Mouse (Mus musculus) heart, postnatal 36 days (tissue): ENCODE measurements at regions not wholly inside any gene's neighbourhood (a gene's known extent, or its start where the extent isn't known, plus 50 kb on each side); places are given as distances from the start of the nearest gene placed in this dataset.
A peak's percentile ranks its signal among the peaks of the same experiment; 100 is the strongest.

Experiments
- DNase-seq, 2 experiments: peaks; one replicate each; pipeline ENCODE4 v3.0.0; 2021 to 2022
- intact Hi-C: fragments of 180-260 bp; cut with DNase I; formaldehyde crosslinking; loops from one replicate; pipeline ENCODE4 v1.15.1; 2025

DNA sequence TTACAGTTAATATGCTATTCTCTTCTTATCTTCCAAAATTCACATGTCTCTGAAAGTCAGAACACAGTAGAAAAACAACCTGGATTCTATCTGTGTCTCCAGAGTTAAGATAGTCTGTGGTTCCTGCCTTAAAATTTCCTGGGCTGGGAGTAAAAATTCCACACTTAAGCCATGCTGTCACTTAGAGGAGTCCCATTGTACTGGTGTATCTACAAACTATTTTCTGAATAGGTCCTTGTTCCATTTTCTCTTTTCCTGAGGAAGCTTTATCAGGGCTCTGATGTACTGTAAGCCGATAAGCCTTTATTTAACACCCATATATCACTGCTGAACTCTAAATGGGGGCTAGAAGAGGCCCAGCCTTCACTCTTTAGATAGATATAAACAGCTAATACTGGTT lies 1171.1 kb downstream of the Efnb2 start:
- intact Hi-C loops = no loop called here
- no peak for DNase-seq

DNA sequence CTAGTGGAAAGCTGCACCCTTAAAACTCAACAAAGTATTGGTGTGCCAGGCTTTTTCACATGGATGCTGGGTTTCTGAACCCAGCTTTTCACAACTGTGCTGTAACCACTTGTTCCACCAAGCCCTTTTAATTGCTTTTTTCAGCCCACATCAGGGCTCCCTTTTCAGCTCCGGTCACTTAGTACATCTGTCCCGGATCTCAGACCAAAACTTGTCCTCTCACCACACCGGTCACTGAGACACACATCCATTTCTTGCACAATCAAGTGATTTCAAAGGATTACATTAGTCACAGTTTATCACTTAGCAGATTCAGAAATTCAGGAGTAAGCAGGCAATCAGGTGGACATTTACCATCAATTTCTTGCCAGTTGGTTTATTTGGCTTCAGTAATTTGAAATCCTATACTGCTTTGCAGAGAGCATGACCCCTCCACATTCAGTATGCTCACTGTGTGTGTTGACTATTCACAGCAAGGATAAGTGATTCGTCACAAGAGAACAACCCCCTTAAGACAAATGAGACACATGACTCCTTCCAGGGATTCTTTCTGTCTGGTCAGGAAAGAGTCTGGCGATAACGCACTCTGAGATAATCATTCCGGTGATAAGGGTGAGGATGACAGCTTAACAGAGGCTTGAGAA lies 1188.8 kb downstream of the Efnb2 start:
- no peak for DNase-seq
- intact Hi-C loops = no loop called here

DNA sequence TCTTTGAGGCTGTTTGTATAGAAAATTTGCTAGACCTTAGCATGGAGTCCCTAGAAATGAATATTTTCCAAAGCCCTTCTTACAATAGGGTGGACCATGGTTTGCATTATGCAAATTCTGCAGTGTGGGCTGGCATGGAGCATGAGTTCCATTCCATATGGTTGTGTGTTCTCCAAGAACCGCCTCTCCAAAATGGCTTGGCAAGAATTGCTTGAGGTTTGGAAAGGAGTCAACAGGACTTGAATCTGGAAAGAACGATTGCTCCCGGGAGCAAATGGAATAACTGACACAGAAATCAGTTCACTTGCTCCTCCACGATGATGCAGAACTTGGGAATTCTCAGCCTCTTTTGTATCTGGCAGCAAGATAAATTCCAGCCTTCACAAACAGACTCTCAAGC lies 1191.8 kb downstream of the Efnb2 start:
- DNase-seq = no peak
- intact Hi-C loops = no loop called here

DNA sequence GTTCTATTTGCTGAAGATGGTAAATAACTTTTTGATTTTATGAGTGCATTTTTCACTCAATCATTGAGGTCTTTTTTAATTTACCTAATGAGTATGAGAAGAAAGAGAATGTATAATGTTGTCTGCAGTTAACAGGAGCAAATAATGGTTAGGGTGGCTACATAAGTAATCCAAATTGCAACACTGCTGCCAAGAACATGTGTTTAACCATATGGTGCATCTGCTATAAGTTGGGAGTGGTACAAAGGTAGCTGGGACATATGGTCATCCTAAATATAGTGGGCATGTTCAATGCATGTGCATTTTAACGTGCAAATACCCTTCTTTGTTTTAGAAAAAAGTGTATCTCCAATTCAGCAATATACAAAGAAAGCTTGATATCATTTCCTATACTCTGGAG lies 1198.2 kb downstream of the Efnb2 start:
- DNase-seq = no peak
- intact Hi-C loops = no loop called here

DNA sequence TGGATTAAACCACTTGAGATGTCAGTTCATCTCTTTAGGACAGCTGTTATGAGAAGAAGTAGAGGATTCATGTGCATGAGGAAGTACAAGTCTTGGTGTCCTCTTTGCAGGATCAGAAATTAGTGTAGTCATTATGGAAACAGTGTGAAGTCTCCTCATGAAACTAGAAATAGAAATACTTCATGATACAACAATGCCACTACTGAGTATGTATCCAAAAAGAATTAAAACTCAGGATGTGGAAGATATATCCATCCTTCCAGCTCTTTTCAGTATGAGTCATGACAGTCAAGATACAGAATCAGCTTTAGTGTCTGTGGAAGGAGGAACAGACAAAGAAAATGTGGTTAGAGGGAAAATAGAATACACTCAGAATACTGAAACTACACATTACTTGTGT lies 1211.7 kb downstream of the Efnb2 start:
- intact Hi-C loops = no loop called here
- DNase-seq = no peak

DNA sequence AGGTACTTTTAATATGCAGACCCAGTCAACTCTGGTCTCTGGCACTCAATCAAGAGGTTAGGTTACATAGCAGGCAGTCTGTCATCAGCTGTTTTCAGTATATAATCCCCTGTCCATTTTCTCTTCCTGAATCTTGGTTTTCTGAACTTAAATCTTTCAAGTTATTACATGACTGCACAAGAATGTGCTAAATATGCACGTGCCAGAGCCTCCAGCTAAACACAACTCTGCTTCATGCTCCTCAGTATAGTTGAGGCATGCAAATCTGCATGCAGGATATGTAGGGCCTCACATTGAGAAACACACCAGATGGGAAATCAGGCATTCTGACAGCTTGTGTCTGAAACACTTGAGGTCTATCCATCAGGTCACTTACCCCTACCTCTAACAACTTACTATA lies 1214.0 kb downstream of the Efnb2 start:
- intact Hi-C loops = no loop called here
- DNase-seq = no peak

DNA sequence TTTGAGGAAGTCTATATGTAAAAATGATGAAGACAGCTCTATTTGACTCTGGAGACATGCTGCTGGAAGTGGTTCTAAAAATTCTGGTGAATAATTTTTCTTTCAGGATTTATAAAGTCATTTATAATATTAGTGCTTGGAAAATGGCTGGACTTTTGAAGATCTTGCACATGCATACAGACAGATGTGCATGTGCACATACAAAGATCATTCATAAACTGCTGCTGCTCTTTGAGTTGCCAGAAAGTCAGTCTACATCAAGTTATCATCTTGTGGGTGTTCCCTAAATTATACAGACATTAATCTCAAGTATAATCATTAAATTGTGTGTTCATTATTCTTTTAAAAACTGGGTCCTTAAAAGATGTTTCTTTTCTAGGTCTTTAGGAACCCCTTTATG lies 1220.2 kb downstream of the Efnb2 start:
- intact Hi-C loops = no loop called here
- DNase-seq = no peak

DNA sequence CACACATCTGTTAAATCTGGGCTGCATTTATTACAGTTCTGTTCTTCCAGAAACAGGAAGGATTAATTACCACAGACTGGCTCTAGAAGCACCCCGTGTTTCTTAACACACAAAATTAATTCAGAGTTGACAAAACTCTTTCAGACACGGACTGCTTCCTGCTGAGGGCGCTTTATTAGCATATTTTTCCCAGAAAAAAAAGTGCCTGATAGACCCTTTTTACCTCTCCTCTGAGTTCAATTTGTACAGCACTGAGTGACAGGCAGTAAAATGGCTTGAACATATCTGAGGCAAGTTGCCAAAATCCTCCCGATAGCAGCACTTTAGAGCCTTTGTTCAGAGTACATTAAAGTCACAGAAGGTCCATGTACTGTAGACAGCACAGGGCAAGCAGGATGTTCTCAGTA lies 1220.8 kb downstream of the Efnb2 start:
- intact Hi-C loops = no loop called here
- DNase-seq = peak in 1 of 2 experiments; percentile 2

DNA sequence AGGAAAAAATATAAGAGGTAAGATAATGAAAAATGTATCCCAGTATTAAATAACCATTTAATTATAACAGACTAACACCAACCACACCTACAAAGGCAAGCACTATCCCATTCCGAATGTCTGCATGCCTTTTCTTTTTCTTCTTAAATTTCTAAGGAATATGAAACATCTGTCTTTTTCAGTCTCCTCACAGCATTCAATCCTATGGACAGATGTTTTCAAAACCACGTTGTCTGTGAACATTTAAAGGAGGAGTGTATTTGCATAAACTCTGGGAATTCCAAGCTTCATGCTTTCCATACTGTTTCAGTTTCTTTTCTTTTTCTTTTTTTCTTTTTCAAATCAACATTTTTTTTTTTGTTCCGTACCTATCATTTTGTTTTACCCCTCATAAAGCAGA lies 1221.2 kb downstream of the Efnb2 start:
- intact Hi-C loops = no loop called here

DNA sequence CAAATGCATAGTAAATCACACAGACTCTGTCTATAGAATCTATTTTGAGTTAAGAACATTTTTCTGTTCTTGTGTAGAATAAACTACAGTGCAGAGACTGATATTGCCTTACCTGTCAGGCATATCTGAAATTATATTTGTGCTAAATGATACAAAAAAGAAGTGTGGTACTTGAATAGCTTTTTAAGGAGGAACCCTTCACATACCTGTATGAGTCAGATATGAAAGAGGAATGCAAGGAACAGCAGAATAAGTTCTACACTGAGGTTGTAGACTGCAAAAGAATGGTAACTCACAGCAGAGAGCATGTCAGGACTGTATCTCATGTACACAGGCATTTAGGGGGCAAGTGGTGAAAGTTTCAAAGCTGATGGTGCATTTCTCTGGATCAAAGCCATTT lies 1230.6 kb downstream of the Efnb2 start:
- intact Hi-C loops = no loop called here
- no peak for DNase-seq

More for the DNA sequence above, 1221.2 kb downstream of the Efnb2 start:
- no peak for DNase-seq

DNA sequence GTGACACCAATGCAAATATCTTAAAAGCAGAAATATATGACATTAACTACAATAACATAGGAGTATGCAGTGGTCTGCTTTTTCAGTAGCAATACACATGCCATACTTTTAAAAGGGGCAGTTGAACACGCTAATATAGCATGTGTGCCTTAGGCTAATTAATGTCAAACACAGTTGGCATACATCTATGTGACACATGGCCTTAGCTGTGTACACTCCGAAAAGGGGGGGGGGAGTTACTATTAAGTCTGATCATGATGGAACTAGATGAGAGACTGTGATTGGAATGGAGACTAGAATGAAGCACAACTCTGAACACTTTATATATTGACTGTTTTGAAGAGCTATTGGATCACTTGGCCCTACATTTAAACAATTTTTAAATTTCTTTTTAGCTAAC lies 1262.9 kb downstream of the Efnb2 start:
- intact Hi-C loops = no loop called here

DNA sequence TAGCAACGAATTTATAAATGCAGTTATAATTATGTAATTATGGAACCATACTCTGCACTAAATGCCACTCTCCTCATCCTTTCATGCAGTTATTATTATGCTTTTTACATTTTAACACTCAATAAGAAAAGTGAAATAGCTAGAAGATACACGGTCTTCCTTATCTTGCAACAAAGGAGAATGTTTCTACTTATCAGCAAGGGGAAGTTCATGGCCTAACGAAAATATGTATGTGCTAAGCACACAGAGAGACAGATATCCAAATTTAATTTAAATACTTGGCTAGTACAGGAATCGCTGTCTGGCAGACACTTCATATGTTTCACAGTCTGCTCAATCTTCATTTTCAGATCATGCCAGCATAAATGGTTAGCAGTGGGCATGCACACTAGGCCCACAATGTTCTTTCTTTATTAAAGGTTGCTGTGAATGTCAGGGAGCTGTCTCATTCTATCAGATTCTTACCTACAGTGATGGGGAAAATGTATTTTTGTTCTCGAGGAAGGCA lies 1263.6 kb downstream of the Efnb2 start:
- intact Hi-C loops = no loop called here
- DNase-seq = no peak

More for the DNA sequence above, 1262.9 kb downstream of the Efnb2 start:
- DNase-seq = no peak
